Mouse (Mus musculus) limb, embryonic 11.5 days (tissue): Measurements from ENCODE around the gene Tab2. TPM values are rescaled to one million over a fixed set of nuclear protein-coding genes. Genes with fewer than 3 reads are reported as not detected.

Experiments used
- ATAC-seq: fragments of 200-750 bp; cut with Nextera tagmentation; 2 replicates; pipeline ENCODE4 v1.8.0; 2017; ENCODE audit warnings: low read depth; ENCODE audit not compliant: insufficient number of reproducible peaks, low FRiP score, low TSS enrichment
- DNase-seq: peaks from one replicate; pipeline ENCODE4 v3.0.0-alpha.2; 2015; ENCODE audit warnings: low spot score
- H3K27ac ChIP-seq: fragments of 300-500 bp; sonication (generic); replicated peaks from 2 replicates; pipeline ENCODE4 v1.5.1; 2014; ENCODE audit warnings: low read depth, mild to moderate bottlenecking, low read length
- H3K27me3 ChIP-seq: fragments of 300-500 bp; sonication (generic); 2 replicates; pipeline ENCODE4 v1.6.1; 2014; ENCODE audit warnings: mild to moderate bottlenecking, low read length, mixed read lengths; ENCODE audit not compliant: control insufficient read depth, insufficient read depth
- H3K36me3 ChIP-seq: fragments of 300-500 bp; sonication (generic); 2 replicates; pipeline ENCODE4 v1.6.1; 2014; ENCODE audit warnings: mild to moderate bottlenecking, low read length, moderate library complexity, mixed read lengths; ENCODE audit not compliant: control insufficient read depth, insufficient read depth
- H3K4me1 ChIP-seq: fragments of 300-500 bp; sonication (generic); 2 replicates; pipeline ENCODE4 v1.6.1; 2014; ENCODE audit warnings: low read length, mixed read lengths; ENCODE audit not compliant: control insufficient read depth, insufficient read depth
- H3K4me2 ChIP-seq: fragments of 300-500 bp; sonication (generic); 2 replicates; pipeline ENCODE4 v1.6.1; 2014; ENCODE audit warnings: low read depth, mild to moderate bottlenecking, moderate library complexity; ENCODE audit not compliant: severe bottlenecking
- H3K4me3 ChIP-seq: fragments of 300-500 bp; sonication (generic); 2 replicates; pipeline ENCODE4 v1.5.1; 2014; ENCODE audit warnings: low read depth, low read length
- H3K9ac ChIP-seq: fragments of 300-500 bp; sonication (generic); 2 replicates; pipeline ENCODE4 v1.6.1; 2014; ENCODE audit warnings: mild to moderate bottlenecking, low read length
- H3K9me3 ChIP-seq: fragments of 300-500 bp; sonication (generic); 2 replicates; pipeline ENCODE4 v1.6.1; 2016; ENCODE audit warnings: low read length; ENCODE audit not compliant: control insufficient read depth
- WGBS: fragments of 180-500 bp; shearing (Covaris S2); extraction: QIAGEN DNeasy Blood & Tissue Kit; methylation state at CpG from one replicate; pipeline ENCODE4 v1.1.7; 2014; 5-methylcytosine and 5-hydroxymethylcytosine counted together
- polyA plus RNA-seq: library from polyadenylated mRNA; unstranded; fragments of >200 nt; fragmentation: Nextera tagmentation; extraction: Ambion mirVana; gene quantifications from 2 replicates; pipeline ENCODE4 v1.2.1, GENCODE M21; 2014

The Tab2 gene
- polyA plus RNA-seq, 1 experiment from 2014 or later, result 30.3 TPM

DNA sequence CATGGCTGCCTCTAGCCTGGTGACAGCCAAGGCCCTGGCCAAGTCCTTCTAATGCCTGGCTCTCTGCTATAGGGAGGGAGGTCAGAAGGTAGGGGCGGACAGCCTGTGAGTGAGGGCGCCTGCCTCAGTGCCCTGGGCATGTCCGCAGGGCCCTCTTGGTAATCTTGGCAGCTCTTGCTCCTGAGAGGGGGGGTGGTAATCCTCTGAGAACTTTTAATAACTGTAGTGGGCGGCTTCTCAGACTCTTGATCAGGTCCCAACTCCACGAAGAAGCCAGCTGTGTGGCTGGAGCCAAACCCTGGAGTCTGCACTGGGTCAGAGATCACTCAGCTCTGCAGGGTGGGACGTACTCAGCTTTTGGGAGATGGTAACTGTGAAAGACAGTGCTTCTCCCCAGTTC is 91.8 kb downstream of the Tab2 start:
- Histone ChIP-seq H3K36me3 (no peaks in the 10 kb centered on the region), H3K27me3 (peaks cover 21% of the 10 kb centered on the region), H3K9ac (no peak overlapping the region), H3K27ac (no peak overlapping the region), H3K4me1 (peaks cover 2% of the 10 kb centered on the region), H3K9me3 (no peaks in the 10 kb centered on the region), H3K4me3 (no peak overlapping the region), H3K4me2 (no peak overlapping the region)
- no peak; the same call in 1 of the 2 replicates for ATAC-seq
- DNase-seq, result peak; percentile 14
- WGBS, result 80% methylated on average over 6 of the region's 6 CpGs

DNA sequence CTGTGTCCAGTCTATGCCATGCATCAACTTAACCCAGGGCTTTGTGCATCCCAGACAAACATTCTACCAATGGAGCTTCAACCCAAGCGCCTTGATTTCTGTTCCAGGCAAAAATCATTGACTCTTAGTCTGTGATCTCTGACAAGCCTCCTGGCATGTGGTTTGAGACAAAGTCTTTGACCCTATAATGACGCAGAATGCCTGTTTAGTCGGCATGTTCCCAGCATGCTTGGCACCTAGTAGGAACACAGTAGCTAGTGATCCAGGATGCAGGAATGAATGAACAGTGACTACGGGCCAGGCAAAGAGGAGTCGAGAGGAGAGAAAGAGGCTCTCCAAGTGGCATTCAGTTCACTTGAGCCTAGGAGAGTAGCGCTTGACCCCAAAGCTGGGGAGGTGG is 92.6 kb downstream of the Tab2 start:
- Histone ChIP-seq H3K9me3 (no peaks in the 10 kb centered on the region), H3K27me3 (peaks cover 19% of the 10 kb centered on the region), H3K27ac (no peak overlapping the region), H3K4me1 (peaks cover 2% of the 10 kb centered on the region), H3K4me2 (no peak overlapping the region), H3K4me3 (no peak overlapping the region), H3K9ac (no peak overlapping the region), H3K36me3 (no peaks in the 10 kb centered on the region)
- no peak for ATAC-seq
- WGBS, result 94% methylated on average over 6 of the region's 6 CpGs
- peak; percentile 12 for DNase-seq

GRCm38 (mm10) chr10:7861937-7862657 is 93.9 kb downstream of the Tab2 start:
- H3K4me1 ChIP-seq, result peaks cover under 1% of the 10 kb centered on the region; the same call in 1 of the 2 replicates
- 91% methylated on average over 25 of the region's 25 CpGs for WGBS
- ATAC-seq (no peak), DNase-seq (peak; percentile 18)
- peaks cover 7% of the 10 kb centered on the region for H3K27me3 ChIP-seq
- H3K4me3 ChIP-seq, result no peak overlapping the region
- no peak overlapping the region for H3K9ac ChIP-seq
- H3K27ac ChIP-seq, result no peak overlapping the region
- H3K36me3 ChIP-seq, result no peaks in the 10 kb centered on the region
- H3K9me3 ChIP-seq, result no peaks in the 10 kb centered on the region
- no peak overlapping the region for H3K4me2 ChIP-seq

DNA sequence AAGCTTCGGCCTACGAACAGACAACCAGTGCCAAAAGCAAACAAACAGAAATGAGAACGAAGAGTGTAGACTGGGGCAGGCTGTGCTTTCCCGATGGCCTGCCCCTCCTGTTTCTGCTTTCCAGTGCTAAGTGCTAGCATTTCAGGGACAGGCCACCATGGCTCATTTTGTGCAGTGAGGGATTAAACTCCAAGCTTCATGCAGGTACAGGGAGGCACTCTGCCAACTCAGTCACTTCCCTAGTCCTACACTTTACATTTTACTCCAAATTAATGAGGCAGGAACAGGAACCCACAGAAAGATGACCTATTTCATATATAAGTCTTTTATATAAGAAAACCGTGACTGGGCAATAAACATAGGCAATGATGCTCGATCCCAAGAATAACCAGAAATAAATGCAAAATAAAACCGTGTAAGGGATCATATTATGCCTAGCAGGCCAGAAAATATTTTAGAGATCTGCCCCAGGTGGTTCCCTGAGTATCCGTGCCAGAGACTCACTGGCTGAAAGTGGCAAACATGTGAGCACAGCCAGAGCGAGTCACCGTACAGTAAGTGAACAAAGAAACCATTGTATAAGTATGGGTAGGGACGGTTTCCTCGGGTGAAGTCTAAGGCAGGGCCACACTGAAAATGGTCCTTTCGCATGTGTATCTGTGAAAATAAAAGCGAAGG is 94.6 kb downstream of the Tab2 start:
- Histone ChIP-seq H3K27ac (no peak overlapping the region), H3K4me2 (no peak overlapping the region), H3K9ac (no peak overlapping the region), H3K9me3 (no peaks in the 10 kb centered on the region), H3K36me3 (no peaks in the 10 kb centered on the region), H3K27me3 (no peaks in the 10 kb centered on the region; the same call in 1 of the 2 replicates), H3K4me3 (no peak overlapping the region), H3K4me1 (no peaks in the 10 kb centered on the region)
- 89% methylated on average over 14 of the region's 14 CpGs for WGBS
- ATAC-seq (no peak), DNase-seq (peak; percentile 17)

DNA sequence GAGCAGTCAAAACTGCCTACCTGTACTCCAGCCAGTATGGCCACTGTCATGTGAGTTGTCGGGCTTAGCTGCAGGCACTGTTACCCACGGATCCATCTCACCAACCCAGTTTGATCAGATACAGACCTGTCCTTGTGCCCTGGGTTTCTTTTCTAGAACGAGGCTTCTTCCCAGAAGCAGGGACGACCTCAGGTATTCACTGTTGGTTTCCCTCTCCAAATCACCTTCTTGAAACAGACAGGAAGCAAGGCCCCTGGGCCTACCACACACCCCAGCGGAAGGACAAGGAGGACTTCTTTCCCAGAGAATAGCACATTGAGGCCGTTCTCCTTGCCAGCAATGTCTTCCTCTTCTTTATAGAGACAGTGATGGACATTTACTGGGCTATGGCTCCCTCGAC is 95.5 kb downstream of the Tab2 start:
- Histone ChIP-seq H3K9ac (no peak overlapping the region), H3K27me3 (no peaks in the 10 kb centered on the region), H3K4me3 (no peak overlapping the region), H3K4me2 (no peak overlapping the region), H3K27ac (no peak overlapping the region), H3K36me3 (no peaks in the 10 kb centered on the region), H3K9me3 (no peaks in the 10 kb centered on the region), H3K4me1 (no peaks in the 10 kb centered on the region)
- DNase-seq (peak; percentile 14), ATAC-seq (no peak)
- WGBS, result 88% methylated on average over 7 of the region's 7 CpGs

Other genes starting within 250 kb of the Tab2 start
- 81.4 and 88.6 TPM in 2 replicates for gene Katna1, start 230.2 kb downstream of the Tab2 start, polyA plus RNA-seq
- 51.4 and 53.9 TPM in 2 replicates for gene Ginm1, start 163.4 kb downstream of the Tab2 start, polyA plus RNA-seq
- gene Ppil4, start 163.3 kb downstream of the Tab2 start, polyA plus RNA-seq, result 46.9 and 51.7 TPM in 2 replicates
- 0.07 TPM in 2 replicates for gene Zc3h12d, start 123.8 kb downstream of the Tab2 start, polyA plus RNA-seq